Mouse (Mus musculus) bone marrow, adult 2 months (tissue): Measurements from ENCODE around the gene Lars2.

Source experiments
- CTCF ChIP-seq: fragments of 200-500 bp; IDR thresholded peaks from 2 replicates; pipeline ENCODE4 v1.5.1; 2011; ENCODE audit warnings: low read length, control low read depth; ENCODE audit not compliant: control insufficient read depth, insufficient read depth
- POLR2A ChIP-seq: fragments of 200-500 bp; IDR thresholded peaks from 2 replicates; pipeline ENCODE4 v1.6.1; 2011; ENCODE audit warnings: low read depth, mild to moderate bottlenecking, control low read depth, low read length, borderline replicate concordance; ENCODE audit not compliant: control insufficient read depth

GRCm38 (mm10) chr9:123505598-123505997 is 138.9 kb downstream of the Lars2 start:
- TF ChIP-seq CTCF: no peak
- TF ChIP-seq POLR2A: no peak
